Mouse (Mus musculus) cerebral cortex, adult 2 months (tissue): ENCODE measurements around the gene Dnaja3.

Experiments
- WGBS: fragments of 180-500 bp; shearing (Covaris S2); methylation state at CpG from one replicate; pipeline ENCODE4 v1.1.7; 2018; 5-methylcytosine and 5-hydroxymethylcytosine counted together

The Dnaja3 gene

GRCm38 (mm10) chr16:4667190-4667808 is 27.5 kb downstream of the Dnaja3 start:
- 27% methylated on average over 3 of the region's 3 CpGs for WGBS

- 82% methylated on average over 5 of the region's 5 CpGs for WGBS
Observed at GRCm38 (mm10) chr16:4670317-4670716, 30.5 kb downstream of the Dnaja3 start.

GRCm38 (mm10) chr16:4674091-4674490 is 34.3 kb downstream of the Dnaja3 start:
- 73% methylated on average over 4 of the region's 4 CpGs for WGBS

GRCm38 (mm10) chr16:4676836-4677235 is 37.0 kb downstream of the Dnaja3 start:
- WGBS = 84% methylated on average over 5 of the region's 5 CpGs

- 85% methylated on average over 5 of the region's 5 CpGs for WGBS
Observed at GRCm38 (mm10) chr16:4678080-4678479, 38.3 kb downstream of the Dnaja3 start.

GRCm38 (mm10) chr16:4679121-4680018 is 39.6 kb downstream of the Dnaja3 start, which contains the start of gene Coro7:
TSS of gene Coro7 (minus strand) at chr16:4679777.
- WGBS = 1% methylated on average over 47 of the region's 47 CpGs

GRCm38 (mm10) chr16:4680922-4681455 is 41.2 kb downstream of the Dnaja3 start:
- WGBS = 85% methylated on average over 3 of the region's 3 CpGs

GRCm38 (mm10) chr16:4682628-4683179 is 42.9 kb downstream of the Dnaja3 start:
- 84% methylated on average over 4 of the region's 4 CpGs for WGBS

GRCm38 (mm10) chr16:4683193-4683580 is 43.4 kb downstream of the Dnaja3 start:
- WGBS = 18% methylated on average over 9 of the region's 9 CpGs

- under 1% methylated on average over 54 of the region's 54 CpGs for WGBS
Observed at GRCm38 (mm10) chr16:4683581-4684456, 44.0 kb downstream of the Dnaja3 start.

GRCm38 (mm10) chr16:4684457-4684791 is 44.6 kb downstream of the Dnaja3 start:
- WGBS = under 1% methylated on average over 9 of the region's 9 CpGs

GRCm38 (mm10) chr16:4689371-4689770 is 49.6 kb downstream of the Dnaja3 start:
- WGBS = 95% methylated on average over 4 of the region's 4 CpGs

- WGBS = 89% methylated on average over 3 of the region's 3 CpGs
Observed at GRCm38 (mm10) chr16:4701211-4701610, 61.4 kb downstream of the Dnaja3 start.

GRCm38 (mm10) chr16:4702646-4703045 is 62.9 kb downstream of the Dnaja3 start:
- WGBS = 86% methylated on average over 1 of the region's 1 CpGs

GRCm38 (mm10) chr16:4705541-4705940 is 65.8 kb downstream of the Dnaja3 start:
- WGBS = 68% methylated on average over 4 of the region's 4 CpGs

- 79% methylated on average over 4 of the region's 4 CpGs for WGBS
Observed at GRCm38 (mm10) chr16:4711173-4711572, 71.4 kb downstream of the Dnaja3 start.

GRCm38 (mm10) chr16:4713861-4714710 is 74.3 kb downstream of the Dnaja3 start:
- WGBS = 73% methylated on average over 17 of the region's 17 CpGs

- WGBS = 56% methylated on average over 3 of the region's 3 CpGs
Observed at GRCm38 (mm10) chr16:4717866-4718265, 78.1 kb downstream of the Dnaja3 start.

- 13% methylated on average over 33 of the region's 33 CpGs for WGBS
Observed at GRCm38 (mm10) chr16:4718753-4719518, 79.1 kb downstream of the Dnaja3 start, which contains the start of gene Nmral1. TSS of gene Nmral1 (minus strand) at chr16:4719356.
